Mouse (Mus musculus) induced T-regulatory cell, adult 2 months (primary cell): ENCODE measurements around the gene Ndufaf1.
A peak's percentile ranks its signal among the peaks of the same experiment; 100 is the strongest.
"Not testable (repeated sequence)": the region's sequence is repeated elsewhere in the genome, so short reads cannot be mapped to it uniquely, and the experiment has no call there.

ENCODE experiments used
- DNase-seq: peaks from one replicate; pipeline ENCODE4 v3.0.0-alpha.2; 2012; ENCODE audit warnings: low read depth

The Ndufaf1 gene

DNA sequence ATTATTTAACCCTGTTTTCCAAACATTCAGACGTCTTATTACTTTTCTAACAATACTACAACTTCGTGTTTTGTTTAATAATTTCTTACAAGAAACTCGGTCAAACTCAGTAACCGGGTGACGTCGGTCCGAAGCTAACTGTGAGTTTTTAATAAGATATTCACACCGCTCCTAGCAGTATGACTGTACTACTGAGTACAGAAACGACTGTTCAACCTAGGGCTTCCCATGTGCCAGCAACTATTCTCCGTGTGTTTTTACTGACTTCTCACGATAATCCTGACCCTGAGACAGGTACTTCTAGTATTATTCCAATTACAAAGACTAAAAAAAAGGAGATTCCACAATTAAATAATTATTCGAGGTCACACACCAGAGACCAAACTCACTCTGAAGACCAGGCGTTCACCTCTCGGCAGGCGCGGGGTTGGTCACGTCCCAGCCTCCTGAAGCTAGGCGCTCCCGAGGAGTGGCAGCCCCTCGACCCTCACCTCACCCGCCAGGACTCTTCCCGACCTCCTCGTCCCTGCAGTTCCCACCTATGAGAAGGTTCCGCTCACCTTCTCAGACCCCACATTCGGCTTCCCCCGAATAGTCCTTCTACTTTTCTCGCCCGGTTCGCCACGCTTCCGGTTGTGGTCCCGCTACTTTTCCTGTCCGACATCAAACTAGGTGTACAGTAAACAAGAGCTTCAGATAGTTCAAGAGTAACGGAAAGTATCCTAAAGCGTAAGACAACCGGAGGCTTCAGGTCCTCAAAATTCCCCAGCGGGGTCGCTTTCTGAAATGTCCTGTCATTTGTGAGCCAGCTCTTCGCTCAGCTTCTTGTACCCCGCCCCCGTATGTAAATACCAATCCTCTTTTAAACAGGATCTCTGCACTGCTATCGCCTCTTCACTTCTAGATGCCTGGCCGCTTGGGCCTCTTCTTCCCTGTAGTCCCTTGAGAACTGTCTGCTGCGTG lies at the start of gene Ndufaf1:
Gene Ndufaf1, minus strand, starts transcription at position 608 of the 963 bp plus-strand sequence.
- DNase-seq: peak; percentile 86

DNA sequence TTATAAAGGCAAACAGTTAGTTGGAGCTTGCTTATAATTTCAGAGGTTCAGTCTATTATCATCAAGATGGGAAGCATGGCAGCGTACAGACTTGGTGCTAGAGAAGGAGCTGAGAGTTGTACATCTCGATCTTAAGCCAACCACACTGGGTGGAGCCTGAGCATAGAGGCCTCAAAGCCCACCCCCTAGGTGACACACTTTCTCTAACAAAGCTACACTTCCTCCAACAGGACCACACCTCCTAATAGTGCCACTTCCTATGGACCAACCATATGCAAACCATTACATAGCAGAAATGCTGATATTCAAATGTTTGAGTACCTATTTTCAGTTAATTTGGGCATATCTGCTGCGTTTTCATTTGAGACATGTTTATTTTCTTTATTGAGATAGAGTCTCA lies 47.4 kb upstream of the Ndufaf1 start:
- DNase-seq: no peak

DNA sequence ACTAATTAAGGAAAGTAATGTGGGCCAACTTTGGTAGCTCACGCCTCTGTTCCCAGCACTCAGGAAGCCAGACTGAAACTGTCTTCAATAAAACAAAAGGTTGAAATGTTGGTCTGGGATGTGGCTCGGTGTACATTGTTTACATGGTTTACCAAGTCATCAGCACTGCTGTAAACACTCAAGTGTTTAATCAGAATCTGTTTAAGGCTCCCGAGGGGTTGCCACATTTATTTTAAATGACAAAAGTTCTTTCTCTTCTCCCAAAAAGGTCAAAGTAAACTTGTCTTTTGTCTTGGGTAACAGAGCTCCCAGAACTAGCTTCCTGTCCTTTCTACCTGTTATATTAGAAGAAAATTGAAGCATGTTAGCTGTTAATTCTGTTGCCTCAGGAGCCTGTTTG lies 45.0 kb upstream of the Ndufaf1 start:
- no peak for DNase-seq

DNA sequence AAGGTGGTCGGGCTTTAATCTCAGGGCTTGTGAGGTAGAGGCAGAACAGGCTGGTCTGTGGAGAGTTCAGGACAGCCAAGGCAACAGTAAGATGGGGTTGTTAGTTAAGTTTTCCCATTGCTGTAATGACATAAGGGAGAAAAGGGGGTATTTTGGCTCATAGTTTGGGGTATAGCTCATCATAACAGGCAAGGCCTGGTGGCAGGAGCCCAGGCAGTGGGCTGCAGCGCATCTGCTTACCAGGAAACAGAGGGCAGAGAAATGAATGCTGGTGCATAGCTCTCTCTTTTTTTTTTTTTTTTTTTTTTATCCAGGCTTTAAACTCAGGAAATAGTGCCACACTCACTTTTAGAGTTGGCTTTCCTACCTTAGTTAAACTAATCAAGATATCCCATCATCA lies 40.5 kb upstream of the Ndufaf1 start:
- DNase-seq: no peak

DNA sequence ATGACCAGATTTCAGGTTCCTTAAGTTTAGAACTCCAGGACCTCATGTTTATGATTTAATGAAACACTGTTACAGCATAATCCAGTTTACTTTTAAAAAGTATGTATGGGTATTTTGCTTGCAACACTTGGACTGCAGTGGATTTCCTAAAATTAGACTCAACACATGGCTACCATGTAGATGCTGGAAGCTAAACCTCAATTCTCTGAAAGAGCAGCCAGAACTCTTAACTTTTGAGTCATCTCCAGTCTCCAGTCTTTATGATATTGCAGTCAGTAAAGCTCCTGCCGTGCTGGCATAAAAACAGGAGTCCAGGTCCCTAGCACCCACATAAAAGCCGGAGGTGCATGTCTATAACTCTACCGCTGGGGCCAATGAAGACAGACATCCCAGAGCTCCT lies 37.3 kb upstream of the Ndufaf1 start:
- DNase-seq: no peak

DNA sequence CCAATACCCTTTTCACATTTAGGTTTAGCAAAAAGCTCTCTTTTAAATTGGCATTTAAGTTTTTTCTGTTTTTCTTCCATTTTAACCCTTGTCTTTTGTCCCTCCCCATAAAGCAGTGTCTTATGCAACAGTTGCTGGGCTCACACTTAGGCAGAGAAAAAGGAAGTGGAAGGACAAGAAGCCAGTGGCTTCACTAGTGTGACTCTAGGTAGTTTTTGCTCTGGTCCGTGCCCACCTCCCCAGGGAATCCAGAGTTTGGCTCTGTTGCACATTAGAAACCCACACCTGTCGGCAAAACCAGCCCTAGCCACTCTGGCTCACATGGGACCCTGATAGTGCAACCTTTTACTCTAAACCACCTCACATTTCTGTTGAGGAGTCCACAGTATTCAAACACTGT lies 35.8 kb upstream of the Ndufaf1 start:
- no peak for DNase-seq

DNA sequence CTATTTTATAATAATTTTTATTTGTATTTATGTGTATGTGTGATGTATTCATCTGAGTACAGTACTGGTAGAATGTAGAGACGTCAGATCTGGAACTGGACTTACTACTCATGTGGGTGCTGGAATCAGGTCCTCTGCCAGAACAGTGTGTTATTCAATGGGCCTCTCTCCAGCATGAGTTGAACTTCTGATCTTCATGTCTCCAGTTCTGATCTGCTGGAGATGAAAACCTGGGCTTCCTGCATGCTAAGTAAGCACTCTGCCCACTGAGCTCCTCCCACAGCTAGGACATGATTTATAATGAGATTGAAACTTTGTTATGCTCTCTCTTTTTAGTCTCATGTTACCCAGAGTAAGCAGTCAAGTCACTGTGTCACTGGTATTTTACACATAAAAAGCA lies 33.5 kb upstream of the Ndufaf1 start:
- DNase-seq: no peak

DNA sequence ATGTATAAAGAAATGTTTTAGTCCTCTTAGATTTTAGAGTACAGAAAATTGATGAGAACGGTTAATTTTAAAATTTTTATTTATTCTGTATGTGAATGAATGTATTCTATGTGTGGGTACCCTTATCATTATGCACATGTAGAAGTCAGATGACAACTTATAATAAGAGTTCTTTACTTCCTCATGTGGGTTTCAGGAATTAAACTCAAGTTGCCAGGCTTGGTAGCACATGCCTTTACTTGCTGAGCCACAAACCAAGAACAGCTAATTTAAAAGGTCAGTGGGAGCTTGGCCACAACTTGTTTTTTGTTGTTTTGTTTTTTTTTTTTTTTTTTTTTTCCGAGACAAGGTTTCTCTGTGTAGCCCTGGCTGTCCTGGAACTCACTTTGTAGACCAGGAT lies 32.2 kb upstream of the Ndufaf1 start:
- no peak for DNase-seq

DNA sequence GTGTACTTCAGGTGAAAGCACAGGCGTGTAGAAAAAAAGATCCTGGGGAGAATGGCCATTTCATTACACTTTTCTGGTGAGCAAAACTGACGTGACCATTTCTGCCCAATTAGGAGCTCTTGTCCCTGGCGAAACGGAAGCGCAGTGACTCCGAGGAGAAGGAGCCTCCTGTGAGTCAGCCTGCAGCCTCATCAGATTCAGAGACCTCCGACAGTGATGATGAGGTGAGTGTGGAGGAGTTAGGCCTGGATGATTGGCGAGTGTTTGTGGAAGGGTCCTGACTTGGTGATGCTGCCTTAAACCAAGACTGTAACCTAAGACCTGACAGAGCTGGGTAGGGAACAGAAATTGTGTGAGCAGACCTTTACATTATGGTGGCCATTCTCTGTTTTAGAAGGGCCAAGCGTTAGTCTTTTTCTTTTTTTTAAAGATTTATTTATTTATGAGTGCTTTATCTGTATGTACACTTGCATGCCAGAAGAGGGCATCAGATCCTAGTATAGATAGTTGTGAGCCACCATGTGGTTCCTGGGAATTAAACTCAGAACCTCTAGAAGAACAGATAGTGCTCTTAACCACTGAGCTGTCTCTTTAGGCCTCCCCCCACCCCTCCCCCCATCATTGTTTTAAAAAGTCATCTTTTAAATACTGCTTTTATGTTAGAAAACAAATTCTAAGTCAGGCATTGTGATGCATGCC lies 29.5 kb upstream of the Ndufaf1 start:
- DNase-seq: peak; percentile 23

DNA sequence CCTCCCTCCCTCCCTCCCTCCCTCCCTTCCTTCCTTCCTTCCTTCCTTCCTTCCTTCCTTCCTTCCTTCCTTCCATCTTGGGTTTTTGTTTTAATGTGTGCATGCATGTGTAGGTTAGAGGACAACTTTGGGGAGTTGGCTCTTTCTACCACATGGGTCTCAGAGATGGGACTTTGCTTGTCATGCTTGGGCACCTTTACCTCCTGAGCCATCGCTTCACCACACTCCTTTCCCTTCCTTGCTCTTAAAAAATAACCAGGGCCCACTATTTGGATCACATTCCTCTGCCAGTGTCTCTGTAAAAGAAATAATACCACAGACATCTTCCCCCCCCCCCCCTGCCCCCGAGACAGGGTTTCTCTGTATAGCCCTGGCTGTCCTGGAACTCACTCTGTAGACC lies 21.1 kb upstream of the Ndufaf1 start:
- no peak for DNase-seq

DNA sequence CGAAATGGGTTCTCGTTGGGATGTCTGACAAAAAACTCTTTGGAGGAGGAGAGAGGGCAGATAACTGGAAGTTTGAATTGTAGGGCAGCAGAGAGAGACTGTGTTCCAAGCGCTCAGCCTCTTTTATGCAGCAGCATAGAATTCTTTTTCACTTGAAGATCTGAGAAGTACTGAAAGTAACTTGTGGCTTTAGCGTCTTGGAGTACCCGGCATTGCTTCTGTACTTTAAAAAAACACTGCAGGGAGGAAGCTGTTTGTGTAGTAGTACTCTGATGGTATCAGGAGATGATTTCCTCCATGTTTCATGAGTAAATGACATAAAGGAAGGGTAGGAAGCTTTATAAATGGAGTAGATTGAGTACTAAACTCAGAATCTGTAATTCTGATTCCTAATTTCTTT lies 13.2 kb upstream of the Ndufaf1 start:
- peak; percentile 59 for DNase-seq

DNA sequence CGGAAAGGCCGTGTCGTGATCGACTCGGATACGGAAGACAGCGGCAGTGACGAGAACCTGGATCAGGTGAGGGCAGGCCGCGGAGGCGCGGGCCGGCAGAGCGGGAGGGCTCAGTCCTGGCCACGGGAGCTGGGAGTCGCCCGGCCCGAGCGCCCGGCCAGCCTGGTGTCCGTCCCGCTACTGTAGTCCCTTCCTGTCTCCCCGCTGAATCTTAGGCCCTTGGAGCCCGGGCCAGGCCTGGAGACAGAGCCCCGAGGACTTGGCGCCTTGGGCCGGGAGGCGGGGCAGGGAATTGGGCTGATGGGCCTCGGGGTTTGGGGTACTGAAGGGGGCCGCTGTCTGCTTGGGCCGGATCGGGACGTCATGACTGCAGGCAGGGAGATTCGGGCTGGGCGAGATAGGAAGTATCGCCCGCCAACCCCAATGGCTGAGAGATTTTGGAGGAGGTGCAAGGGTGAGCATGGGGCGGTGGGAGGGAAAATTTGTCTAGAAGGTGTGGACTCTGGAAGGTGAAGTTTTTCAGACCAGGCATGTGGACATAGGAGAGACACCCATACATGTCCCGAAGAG lies 12.7 kb upstream of the Ndufaf1 start:
- peak; percentile 76 for DNase-seq

DNA sequence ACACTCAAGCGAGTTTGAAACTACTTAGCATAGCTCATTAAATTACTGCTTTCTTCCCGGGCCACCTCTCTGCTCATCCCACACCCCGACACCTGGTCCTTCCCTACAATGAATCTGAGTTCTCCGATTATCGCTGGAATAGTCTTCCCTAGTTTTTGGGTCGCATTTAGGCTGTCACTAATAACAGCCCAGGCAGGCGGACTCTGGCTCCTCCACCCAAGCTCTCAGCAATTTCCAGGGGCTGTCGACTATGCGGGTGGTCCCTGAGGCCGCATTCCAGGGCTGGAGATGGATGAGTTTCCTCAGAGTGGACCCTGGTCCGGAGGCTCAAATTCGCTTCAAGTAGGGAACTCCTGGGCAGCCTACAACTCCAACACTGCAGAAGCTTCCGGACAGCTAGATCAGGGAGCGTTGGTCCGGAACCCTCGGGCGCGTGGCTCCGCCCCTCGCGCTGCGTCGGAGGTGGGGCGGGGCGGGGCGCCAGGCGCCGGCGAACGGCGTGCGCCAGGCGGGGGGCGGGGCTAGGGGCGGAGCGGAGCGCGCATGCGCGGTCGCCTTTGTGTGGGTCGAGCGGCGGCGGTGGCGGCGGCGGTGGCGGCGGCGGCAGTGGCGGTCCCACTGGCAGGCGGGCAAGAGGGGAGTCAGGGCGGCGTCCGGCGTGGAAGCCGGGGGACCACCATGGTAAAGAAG lies 12.0 kb upstream of the Ndufaf1 start, which contains the start of gene Rtf1:
Gene Rtf1, plus strand, starts transcription at position 544 of the 690 bp plus-strand sequence.
- DNase-seq: peak; percentile 94

DNA sequence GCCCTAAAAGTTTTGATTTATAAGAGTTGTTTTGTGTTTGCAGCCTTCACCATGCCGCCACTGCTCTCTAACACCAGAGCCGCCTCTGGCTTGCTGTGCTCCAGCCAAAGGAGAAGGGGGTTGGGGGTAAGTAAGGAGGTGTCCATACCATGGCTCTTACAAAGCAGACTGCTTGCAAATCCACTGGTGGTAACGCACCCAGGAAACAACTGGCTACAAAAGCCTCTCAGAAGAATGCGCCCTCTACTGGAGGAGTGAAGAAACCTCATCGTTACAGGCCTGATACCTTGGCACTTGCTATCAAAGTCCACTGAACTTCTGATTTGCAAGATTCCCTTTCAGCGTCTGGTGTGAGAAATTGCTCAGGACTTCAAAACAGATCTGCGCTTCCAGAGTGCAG lies 6.4 kb upstream of the Ndufaf1 start:
- peak; percentile 76 for DNase-seq

DNA sequence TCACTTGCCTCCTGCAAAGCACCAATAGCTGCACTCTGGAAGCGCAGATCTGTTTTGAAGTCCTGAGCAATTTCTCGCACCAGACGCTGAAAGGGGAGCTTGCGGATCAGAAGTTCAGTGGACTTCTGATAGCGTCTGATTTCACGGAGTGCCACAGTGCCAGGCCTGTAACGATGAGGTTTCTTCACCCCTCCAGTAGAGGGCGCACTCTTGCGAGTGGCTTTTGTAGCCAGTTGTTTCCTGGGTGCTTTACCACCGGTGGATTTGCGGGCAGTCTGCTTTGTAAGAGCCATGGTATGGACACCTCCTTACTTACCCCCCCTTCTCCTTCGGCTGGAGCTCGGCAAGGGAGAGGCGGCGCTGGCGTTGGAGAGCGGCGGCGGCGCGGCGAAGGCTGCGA lies 3.1 kb upstream of the Ndufaf1 start:
- not testable (repeated sequence) for DNase-seq

DNA sequence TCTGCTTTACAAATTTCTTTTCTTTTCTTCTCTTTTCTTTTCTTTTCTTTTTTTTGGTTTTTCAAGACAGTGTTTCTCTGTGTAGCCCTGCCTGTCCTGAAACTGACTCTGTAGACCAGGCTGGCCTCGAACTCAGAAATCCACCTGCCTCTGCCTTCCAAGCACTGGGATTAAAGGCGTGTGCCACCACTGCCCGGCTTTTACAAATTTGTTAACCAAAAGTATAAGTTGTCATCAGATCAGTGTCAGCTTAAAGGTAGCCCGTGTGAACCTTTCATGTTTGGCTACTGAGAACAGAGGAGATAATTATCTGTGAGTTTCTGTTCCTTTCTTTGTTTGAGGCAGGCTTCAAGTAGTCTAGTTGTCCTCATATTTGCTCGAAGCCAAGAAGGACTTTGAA lies 18.4 kb downstream of the Ndufaf1 start:
- DNase-seq: no peak

DNA sequence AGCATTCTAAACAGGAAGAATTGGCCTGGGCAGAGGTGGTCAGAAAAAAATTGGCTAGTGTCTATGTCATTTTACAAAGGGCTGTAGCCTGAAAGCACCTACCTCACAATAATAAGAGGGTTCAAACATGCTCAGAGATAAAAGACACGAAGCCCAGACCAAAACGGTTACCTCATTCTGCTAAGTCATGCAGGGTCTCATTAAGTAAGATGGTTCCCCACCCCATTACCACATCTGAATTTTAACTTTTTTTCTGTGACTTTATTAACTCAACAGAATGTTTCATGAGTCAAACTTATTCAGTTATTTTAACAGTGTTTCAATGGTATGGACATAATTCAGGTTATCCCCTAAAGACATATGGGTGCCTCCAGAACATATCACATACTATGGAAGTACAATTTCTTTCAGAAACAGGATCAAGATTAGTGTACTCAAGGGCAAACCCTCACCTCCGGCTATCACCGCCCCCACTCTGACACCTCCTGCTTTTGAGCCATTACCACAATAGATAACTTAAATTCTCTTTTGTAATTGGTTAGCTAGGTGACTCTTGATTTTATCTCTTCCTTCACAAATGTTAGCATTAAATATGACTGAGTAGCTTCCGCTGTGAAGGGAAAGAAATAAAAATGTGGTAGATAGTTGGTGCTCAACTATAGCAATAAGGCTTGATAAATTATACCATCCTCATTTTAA lies 21.3 kb downstream of the Ndufaf1 start:
- DNase-seq: no peak

DNA sequence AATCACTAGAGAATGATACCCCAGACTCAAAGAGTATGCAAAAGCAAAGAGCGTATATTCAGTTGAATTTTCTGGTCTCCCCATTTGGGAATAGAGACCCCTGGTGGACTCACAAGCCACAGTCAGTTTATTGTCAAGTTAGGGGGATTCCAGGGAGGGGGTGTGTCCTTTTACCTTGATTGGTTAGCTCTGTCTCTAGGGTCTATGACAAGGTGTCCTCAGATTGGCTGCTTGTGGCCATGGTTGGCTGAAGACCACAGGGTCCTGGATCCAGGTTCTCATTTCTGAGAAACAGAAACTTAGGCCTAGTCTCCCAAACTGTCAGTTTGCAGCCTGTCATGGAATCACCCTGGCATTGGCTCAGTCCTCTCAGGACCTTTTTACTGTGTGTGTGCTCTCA lies 25.8 kb downstream of the Ndufaf1 start:
- DNase-seq: peak; percentile 47

DNA sequence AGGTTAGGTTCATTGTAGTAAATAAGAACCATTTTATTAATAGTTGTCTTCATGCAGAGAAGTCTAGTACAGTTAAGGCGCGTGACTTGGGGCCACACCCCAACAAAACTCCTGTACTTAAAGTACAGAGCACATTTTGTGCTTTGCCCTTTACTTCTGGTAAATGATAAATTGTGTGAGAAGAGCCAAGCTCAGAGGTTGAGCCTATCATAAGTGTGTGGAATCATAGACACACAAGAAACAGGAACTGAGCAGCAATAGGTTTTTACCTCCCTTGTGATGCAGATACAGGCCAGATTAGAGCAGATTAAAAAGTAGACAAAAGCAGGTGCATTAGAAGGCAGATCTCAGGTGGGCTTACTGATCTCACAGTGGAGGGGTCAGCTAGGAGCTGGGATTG lies 41.3 kb downstream of the Ndufaf1 start:
- DNase-seq: no peak

DNA sequence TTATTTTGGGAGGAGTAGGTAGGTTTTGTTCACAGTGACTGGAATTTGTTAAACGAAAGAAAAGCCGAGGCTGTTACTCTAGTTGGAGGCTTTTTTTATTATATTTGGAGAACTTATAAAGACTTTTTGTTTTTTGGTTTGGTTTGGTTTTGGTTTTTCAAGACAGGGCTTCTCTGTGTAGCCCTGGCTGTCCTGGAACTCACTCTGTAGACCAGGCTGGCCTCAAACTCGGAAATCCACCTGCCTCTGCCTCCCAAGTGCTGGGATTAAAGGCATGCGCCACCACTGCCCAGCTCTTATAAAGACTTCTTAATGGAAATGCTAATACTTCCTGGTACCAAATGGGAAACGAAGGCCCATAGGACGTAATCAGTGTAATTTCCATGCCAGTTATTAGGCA lies 43.6 kb downstream of the Ndufaf1 start:
- peak; percentile 38 for DNase-seq

DNA sequence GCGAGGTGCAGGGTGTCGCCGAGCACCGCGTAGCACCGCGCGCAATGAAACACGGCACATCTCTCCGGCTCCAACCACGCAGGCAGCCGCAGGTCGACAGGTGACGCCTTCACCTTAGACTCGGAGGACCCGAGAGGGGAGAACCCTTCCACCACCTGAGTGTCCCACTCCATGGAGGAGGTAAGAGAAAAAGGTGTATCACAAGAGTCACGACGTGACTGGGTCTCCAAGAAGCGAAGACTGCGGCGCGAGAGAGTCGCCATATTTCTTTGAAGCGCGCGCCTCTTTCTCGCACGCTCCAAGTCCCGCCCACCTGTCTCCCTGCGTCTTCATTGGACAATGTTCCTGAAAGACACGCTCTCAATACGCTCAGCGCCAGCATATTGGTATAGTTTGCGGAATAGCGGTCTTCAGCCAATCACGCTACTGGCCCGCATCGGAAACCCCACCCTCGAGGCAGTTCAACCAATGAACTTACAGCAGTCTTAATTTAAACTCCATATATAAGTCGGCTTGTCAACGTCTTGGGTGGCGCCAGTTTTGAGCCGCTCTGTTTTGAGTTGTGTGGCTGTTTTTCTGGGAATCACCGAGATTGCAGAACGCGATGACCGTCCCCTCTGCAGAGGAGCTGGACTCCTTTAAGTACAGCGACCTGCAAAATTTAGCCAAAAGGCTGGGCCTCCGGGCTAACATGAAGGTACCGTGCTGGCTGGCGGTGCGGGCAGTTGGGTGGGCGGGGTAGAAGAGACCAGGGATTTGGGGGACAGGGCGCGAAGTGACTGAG lies 44.2 kb downstream of the Ndufaf1 start, which contains the start of the genes Nusap1 and Oip5:
Gene Nusap1, plus strand, starts transcription at position 100 of the 784 bp plus-strand sequence.
Gene Oip5, minus strand, starts transcription at position 271 of the 784 bp plus-strand sequence.
- peak; percentile 98 for DNase-seq
